16 mouse cellular contexts compared by ENCODE assay signal in genomic region chr1:52055947-52056346, GRCm38 (mm10).
"Had no signal": no experiment of that assay in that cellular context is flagged by ENCODE, and none has a peak within 500 bp of the region (broad histone marks: within the 10 kb centered on the region; RNA-seq: fewer than 3 reads in every experiment).

No protein-coding gene starts in this region.

- H3K9me3 ChIP-seq: lung, embryonic 15.5 days; megakaryocyte, embryonic 14.5 days; midbrain, embryonic 13.5 days; midbrain, embryonic 15.5 days; neural tube, embryonic 12.5 days; stomach, embryonic 15.5 days had no signal

- H3K27ac ChIP-seq: lung, embryonic 15.5 days; macrophage; midbrain, embryonic 13.5 days; midbrain, embryonic 15.5 days; neural tube, embryonic 12.5 days; stomach, embryonic 15.5 days; stomach, postnatal 0 days had no signal

- H3K4me1 ChIP-seq: lung, embryonic 15.5 days; midbrain, embryonic 15.5 days; neural tube, embryonic 12.5 days; stomach, embryonic 15.5 days had no signal

- H3K4me3 ChIP-seq: lung, embryonic 15.5 days; megakaryocyte, embryonic 14.5 days; midbrain, embryonic 13.5 days; midbrain, embryonic 15.5 days; neural tube, embryonic 12.5 days; stomach, embryonic 15.5 days had no signal

- H3K4me2 ChIP-seq: lung, embryonic 15.5 days; midbrain, embryonic 11.5 days; midbrain, embryonic 13.5 days; midbrain, embryonic 15.5 days; neural tube, embryonic 12.5 days; stomach, embryonic 15.5 days had no signal

- ATAC-seq: lung, postnatal 0 days; midbrain, embryonic 13.5 days; midbrain, embryonic 15.5 days had no signal

- DNase-seq: lung, adult 2 months; lung, postnatal 14 days; right cerebral cortex, postnatal 14 days; thymus, adult 2 months; thymus, postnatal 25 days; thymus, postnatal 4 days had no signal

- H3K36me3 ChIP-seq: lung, embryonic 15.5 days; midbrain, embryonic 13.5 days; midbrain, embryonic 15.5 days; neural tube, embryonic 12.5 days; stomach, embryonic 15.5 days had no signal

- H3K27me3 ChIP-seq: lung, embryonic 15.5 days; megakaryocyte, embryonic 14.5 days; midbrain, embryonic 13.5 days; midbrain, embryonic 15.5 days; neural tube, embryonic 12.5 days; stomach, embryonic 15.5 days had no signal

- H3K9ac ChIP-seq: lung, embryonic 15.5 days; midbrain, embryonic 13.5 days; midbrain, embryonic 15.5 days; neural tube, embryonic 12.5 days; stomach, embryonic 15.5 days had no signal
